Mouse (Mus musculus) left cerebral cortex, postnatal 4 days (tissue): Measurements from ENCODE around the gene Gpc4. TPM values are rescaled to one million over a fixed set of nuclear protein-coding genes. Genes with fewer than 3 reads are reported as not detected.
A peak's percentile ranks its signal among the peaks of the same experiment; 100 is the strongest.

Experiments
- DNase-seq: peaks from one replicate; pipeline ENCODE4 v3.0.0-alpha.2; 2022
- intact Hi-C: fragments of 180-260 bp; cut with DNase I; formaldehyde crosslinking; loops from one replicate; pipeline ENCODE4 v1.15.1; 2025
- total RNA-seq, 2 experiments: library from RNA; stranded (reverse); gene quantifications; 2 replicates each; pipeline ENCODE4 v1.2.3; 2021

The Gpc4 gene
- total RNA-seq: 10 to 100 TPM; 17.5 to 18.6 TPM

- peak; percentile 78 for DNase-seq
- intact Hi-C loops: no loop called here
These were observed at the start of gene Gpc4 for GRCm38 (mm10) chrX:52164738-52165554. TSS of gene Gpc4 (minus strand) at chrX:52165252.

GRCm38 (mm10) chrX:52212846-52213245, 47.8 kb upstream of the Gpc4 start:
- no peak for DNase-seq
- intact Hi-C loops: no loop called here

- no peak for DNase-seq
- intact Hi-C loops: no loop called here
These were observed 34.8 kb upstream of the Gpc4 start for GRCm38 (mm10) chrX:52199836-52200235.

GRCm38 (mm10) chrX:52193311-52193968, 28.4 kb upstream of the Gpc4 start:
- intact Hi-C loops: no loop called here
- DNase-seq: no peak

GRCm38 (mm10) chrX:52189094-52189493, 24.0 kb upstream of the Gpc4 start:
- no peak for DNase-seq
- intact Hi-C loops: no loop called here

- peak; percentile 32 for DNase-seq
- intact Hi-C loops: no loop called here
These were observed 18.7 kb upstream of the Gpc4 start for GRCm38 (mm10) chrX:52183551-52184442.

- intact Hi-C loops: no loop called here
- DNase-seq: no peak
These were observed 16.3 kb upstream of the Gpc4 start for GRCm38 (mm10) chrX:52181401-52181800.

- intact Hi-C loops: no loop called here
- DNase-seq: no peak
These were observed 12.0 kb upstream of the Gpc4 start for GRCm38 (mm10) chrX:52177067-52177466.

- no peak for DNase-seq
- intact Hi-C loops: no loop called here
These were observed 2.6 kb upstream of the Gpc4 start for GRCm38 (mm10) chrX:52167519-52168244.

- no peak for DNase-seq
- intact Hi-C loops: no loop called here
These were observed 495 bp upstream of the Gpc4 start for GRCm38 (mm10) chrX:52165555-52165938.

- intact Hi-C loops: no loop called here
These were observed 816 bp downstream of the Gpc4 start for GRCm38 (mm10) chrX:52164134-52164737.

GRCm38 (mm10) chrX:52163418-52164133, 1.5 kb downstream of the Gpc4 start:
- intact Hi-C loops: no loop called here
- DNase-seq: no peak

More at GRCm38 (mm10) chrX:52164134-52164737, 816 bp downstream of the Gpc4 start:
- peak; percentile 12 for DNase-seq

GRCm38 (mm10) chrX:52162756-52163155, 2.3 kb downstream of the Gpc4 start:
- DNase-seq: no peak
- intact Hi-C loops: no loop called here

GRCm38 (mm10) chrX:52162206-52162605, 2.8 kb downstream of the Gpc4 start:
- no peak for DNase-seq
- intact Hi-C loops: no loop called here

GRCm38 (mm10) chrX:52159621-52160020, 5.4 kb downstream of the Gpc4 start:
- DNase-seq: no peak
- intact Hi-C loops: no loop called here

- no peak for DNase-seq
- intact Hi-C loops: no loop called here
These were observed 9.6 kb downstream of the Gpc4 start for GRCm38 (mm10) chrX:52155408-52155953.

GRCm38 (mm10) chrX:52154821-52155220, 10.2 kb downstream of the Gpc4 start:
- no peak for DNase-seq
- intact Hi-C loops: no loop called here

GRCm38 (mm10) chrX:52153451-52153850, 11.6 kb downstream of the Gpc4 start:
- DNase-seq: no peak

GRCm38 (mm10) chrX:52152961-52153360, 12.1 kb downstream of the Gpc4 start:
- no peak for DNase-seq
- intact Hi-C loops: no loop called here

More at GRCm38 (mm10) chrX:52153451-52153850, 11.6 kb downstream of the Gpc4 start:
- intact Hi-C loops: no loop called here
